Mouse (Mus musculus): ENCODE measurements at regions not wholly inside any gene's neighbourhood (a gene's known extent, or its start where the extent isn't known, plus 50 kb on each side); places are given as distances from the start of the nearest gene placed in this dataset.

GRCm38 (mm10) chr9:58421702-58422392, 51.6 kb upstream of the Tbc1d21 start:
- Histone ChIP-seq H3K4me1 (replicated peaks) (peaks cover 20% of the 10 kb centered on the region), H3K4me3 (no peak overlapping the region), H3K9me3 (replicated peaks) (0 out of 2 replicates have a peak, but pooled peaks cover 5% of the 10 kb centered on the region), H3K4me2 (peak overlapping the region; percentile 17; the same call in 1 of the 2 replicates), H3K27ac (ENCODE audit: poor library complexity, severe bottlenecking) (no peak overlapping the region), H3K9ac (no peak overlapping the region), H3K27me3 (replicated peaks) (0 out of 2 replicates have a peak, but pooled peaks cover 5% of the 10 kb centered on the region), H3K36me3 (no peaks in the 10 kb centered on the region)
- ATAC-seq (ENCODE audit: insufficient number of reproducible peaks, low FRiP score), result no peak
- 44% methylated on average over 9 of the region's 9 CpGs for WGBS

DNA sequence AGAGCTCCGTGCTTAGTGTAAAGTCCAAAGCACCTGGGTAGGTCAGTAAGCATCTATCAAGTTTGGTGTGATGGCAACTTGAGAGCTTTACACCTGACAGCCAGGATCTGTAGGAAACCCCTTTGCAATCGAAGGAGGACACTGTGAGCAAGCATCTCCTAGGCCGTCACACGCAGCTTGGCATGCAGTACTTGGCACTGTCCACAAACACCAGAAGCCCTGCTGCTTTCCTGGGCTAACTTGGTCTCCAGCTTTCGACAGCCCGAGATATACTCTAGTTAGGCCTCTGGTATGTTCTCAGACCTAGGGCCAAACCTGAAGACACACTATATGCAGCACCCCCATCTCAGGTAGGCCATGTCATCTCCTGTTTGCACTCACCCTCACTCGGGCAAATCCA, 58.5 kb upstream of the Tbc1d21 start:
- H3K36me3 ChIP-seq, result no peaks in the 10 kb centered on the region
- no peak for ATAC-seq (ENCODE audit: insufficient number of reproducible peaks, low FRiP score)
- no peak overlapping the region for H3K4me2 ChIP-seq
- H3K27ac ChIP-seq (ENCODE audit: poor library complexity, severe bottlenecking), result no peak overlapping the region
- H3K9ac ChIP-seq, result no peak overlapping the region
- H3K4me1 ChIP-seq (replicated peaks), result peaks cover 14% of the 10 kb centered on the region
- no peak overlapping the region for H3K4me3 ChIP-seq
- H3K27me3 ChIP-seq (replicated peaks), result no peaks in the 10 kb centered on the region
- 0 out of 2 replicates have a peak, but pooled peaks cover 2% of the 10 kb centered on the region for H3K9me3 ChIP-seq (replicated peaks)
- WGBS, result 85% methylated on average over 7 of the region's 7 CpGs

DNA sequence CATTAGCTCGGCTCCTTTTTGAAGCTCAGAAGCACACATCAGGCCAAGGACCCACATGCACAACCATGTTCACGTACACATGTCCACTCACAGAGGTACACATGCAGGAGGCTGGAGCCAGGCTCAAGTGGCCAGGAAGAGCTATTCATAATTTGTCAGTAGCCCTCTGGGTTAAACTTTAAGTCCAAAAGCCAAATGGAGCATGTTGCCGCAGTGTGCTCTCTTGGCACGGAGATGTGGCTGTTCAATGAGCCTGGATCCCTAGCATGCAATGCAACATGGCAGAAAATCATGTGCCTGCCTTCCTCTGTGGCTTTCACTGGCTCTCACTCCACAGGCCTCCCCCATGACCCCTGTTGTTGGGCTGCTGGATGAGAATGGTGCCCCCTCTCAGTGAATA, 57.6 kb upstream of the Insyn1 start:
- Histone ChIP-seq H3K4me1 (replicated peaks) (peaks cover 14% of the 10 kb centered on the region), H3K4me2 (no peak overlapping the region), H3K4me3 (no peak overlapping the region), H3K9ac (no peak overlapping the region), H3K9me3 (replicated peaks) (no peaks in the 10 kb centered on the region), H3K27ac (ENCODE audit: poor library complexity, severe bottlenecking) (no peak overlapping the region), H3K27me3 (replicated peaks) (no peaks in the 10 kb centered on the region), H3K36me3 (no peaks in the 10 kb centered on the region)
- no peak for ATAC-seq (ENCODE audit: insufficient number of reproducible peaks, low FRiP score)
- WGBS, result 89% methylated on average over 4 of the region's 4 CpGs

GRCm38 (mm10) chr9:58432793-58433370, 55.5 kb upstream of the Insyn1 start:
- H3K4me3 ChIP-seq, result no peak overlapping the region
- no peak overlapping the region for H3K4me2 ChIP-seq
- H3K27me3 ChIP-seq (replicated peaks), result no peaks in the 10 kb centered on the region
- H3K36me3 ChIP-seq, result no peaks in the 10 kb centered on the region
- no peaks in the 10 kb centered on the region for H3K9me3 ChIP-seq (replicated peaks)
- no peak for ATAC-seq (ENCODE audit: insufficient number of reproducible peaks, low FRiP score)
- H3K9ac ChIP-seq, result no peak overlapping the region
- no peak overlapping the region for H3K27ac ChIP-seq (ENCODE audit: poor library complexity, severe bottlenecking)
- WGBS, result 62% methylated on average over 5 of the region's 5 CpGs
- H3K4me1 ChIP-seq (replicated peaks), result peaks cover 7% of the 10 kb centered on the region

DNA sequence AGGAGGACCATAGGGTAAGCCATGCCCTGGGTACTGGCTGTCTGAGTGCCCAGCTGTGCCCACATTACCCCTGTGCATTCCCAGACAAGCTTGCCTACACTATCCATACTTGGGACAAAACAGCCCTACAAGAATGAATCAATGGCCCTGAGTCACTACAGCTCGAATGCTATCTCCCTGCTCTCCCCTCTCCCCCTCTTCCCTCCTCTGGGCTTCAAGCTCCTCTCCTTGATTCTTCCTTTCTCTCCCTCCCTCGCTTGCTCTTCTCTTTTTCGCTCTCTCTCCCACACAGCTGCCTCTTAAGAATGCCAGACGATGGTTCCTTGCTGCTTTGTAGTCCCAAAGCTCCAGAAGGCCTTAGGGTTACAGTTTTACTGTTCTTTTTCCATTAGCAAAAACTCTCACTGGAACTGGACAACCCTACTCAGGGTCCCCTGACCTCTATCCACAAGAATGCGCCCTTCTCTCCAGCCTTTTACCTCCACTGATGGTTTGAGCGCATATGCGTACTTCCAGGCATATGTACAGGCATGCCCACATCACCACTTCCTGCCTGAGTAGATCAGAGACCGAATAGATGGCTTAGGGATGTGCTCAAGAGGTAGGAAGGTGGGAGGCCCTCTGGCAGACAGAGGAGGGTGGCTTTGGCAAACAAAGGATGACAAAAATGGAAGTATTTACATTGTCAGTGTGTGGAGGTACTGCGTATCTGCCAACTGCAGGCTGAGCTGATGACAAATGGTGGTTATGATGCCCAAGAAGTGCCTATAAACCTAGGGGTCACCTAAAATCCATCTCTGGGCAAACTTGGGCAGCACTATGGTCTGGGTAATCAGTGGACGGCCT, 51.9 kb upstream of the Insyn1 start:
- Histone ChIP-seq H3K36me3 (no peaks in the 10 kb centered on the region), H3K27me3 (replicated peaks) (no peaks in the 10 kb centered on the region), H3K4me3 (no peak overlapping the region), H3K27ac (ENCODE audit: poor library complexity, severe bottlenecking) (no peak overlapping the region), H3K4me2 (no peak overlapping the region), H3K4me1 (replicated peaks) (peaks cover 7% of the 10 kb centered on the region), H3K9me3 (replicated peaks) (no peaks in the 10 kb centered on the region), H3K9ac (no peak overlapping the region)
- WGBS, result 74% methylated on average over 10 of the region's 10 CpGs
- ATAC-seq (ENCODE audit: insufficient number of reproducible peaks, low FRiP score), result no peak

GRCm38 (mm10) chr9:58437541-58437940, 50.9 kb upstream of the Insyn1 start:
- Histone ChIP-seq H3K4me1 (replicated peaks) (peaks cover 14% of the 10 kb centered on the region), H3K9me3 (replicated peaks) (no peaks in the 10 kb centered on the region), H3K4me2 (no peak overlapping the region), H3K27ac (ENCODE audit: poor library complexity, severe bottlenecking) (no peak overlapping the region), H3K36me3 (no peaks in the 10 kb centered on the region), H3K4me3 (no peak overlapping the region), H3K9ac (no peak overlapping the region), H3K27me3 (replicated peaks) (no peaks in the 10 kb centered on the region)
- WGBS, result 83% methylated on average over 11 of the region's 11 CpGs
- no peak for ATAC-seq (ENCODE audit: insufficient number of reproducible peaks, low FRiP score)

DNA sequence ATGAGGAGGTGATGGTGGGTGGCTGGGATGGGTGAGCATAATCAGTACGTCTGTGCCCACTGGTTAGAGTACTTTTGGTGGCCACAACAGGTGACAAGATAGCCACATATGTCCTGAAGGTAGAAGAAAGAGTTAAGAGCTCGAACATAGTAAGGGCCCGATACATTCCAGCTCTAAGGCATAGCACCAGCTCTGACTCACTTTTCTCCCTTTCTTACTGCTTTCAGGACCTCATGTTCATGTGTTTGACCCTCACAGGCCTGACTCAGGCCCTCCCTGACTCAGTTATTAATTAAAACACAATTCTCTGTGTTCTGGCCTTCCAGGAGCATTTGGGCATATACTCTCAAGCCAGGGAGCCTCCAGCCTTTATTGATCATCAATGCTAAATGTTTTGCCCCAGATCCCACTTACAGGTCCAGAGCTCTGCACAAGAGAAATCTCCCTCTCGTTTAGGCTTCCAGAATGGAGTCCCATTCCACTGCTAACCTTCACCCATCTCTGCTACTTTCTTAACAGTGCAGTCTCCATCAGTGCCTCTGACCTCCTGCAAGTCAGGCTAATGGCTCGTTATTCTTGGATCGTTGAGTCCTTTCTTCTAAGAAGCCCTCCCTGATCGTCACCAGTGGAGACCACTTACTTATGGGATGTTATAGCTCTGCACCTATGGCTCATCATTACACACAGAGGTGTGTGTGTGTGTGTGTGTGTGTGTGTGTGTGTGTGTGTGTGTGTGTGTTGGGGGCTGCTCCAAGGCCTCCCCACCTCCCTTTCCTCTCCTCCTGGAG, 50.1 kb upstream of the Insyn1 start:
- WGBS, result 74% methylated on average over 7 of the region's 7 CpGs
- no peak for ATAC-seq (ENCODE audit: insufficient number of reproducible peaks, low FRiP score)
- peaks cover 12% of the 10 kb centered on the region for H3K4me1 ChIP-seq (replicated peaks)
- H3K9me3 ChIP-seq (replicated peaks), result no peaks in the 10 kb centered on the region
- H3K27ac ChIP-seq (ENCODE audit: poor library complexity, severe bottlenecking), result no peak overlapping the region
- no peaks in the 10 kb centered on the region for H3K36me3 ChIP-seq
- H3K27me3 ChIP-seq (replicated peaks), result no peaks in the 10 kb centered on the region
- no peak overlapping the region for H3K4me3 ChIP-seq
- H3K4me2 ChIP-seq, result no peak overlapping the region
- H3K9ac ChIP-seq, result no peak overlapping the region

Measured in heart, embryonic 12.5 days (tissue).